In genomic region chr8:43331657-43332056, GRCm38 (mm10) we compare ENCODE assay signal across 32 mouse cellular contexts. TPM values are rescaled to one million over a fixed set of nuclear protein-coding genes. Genes with fewer than 3 reads are reported as not detected.
A peak's percentile ranks its signal among the peaks of the same experiment; 100 is the strongest.
DNase-seq lines count a peak whose midpoint lies in the region; ATAC-seq and TF ChIP-seq lines count a peak whose summit lies in the region.
"Had no signal": no experiment of that assay in that cellular context is flagged by ENCODE, and none has a peak within 500 bp of the region (broad histone marks: within the 10 kb centered on the region; RNA-seq: fewer than 3 reads in every experiment).

No protein-coding gene starts in this region.

- H3K27ac ChIP-seq in heart, embryonic 11.5 days (ENCODE audit: low read depth, low read length) = no peak overlapping the region
- H3K27ac ChIP-seq: embryonic facial prominence, embryonic 12.5 days; embryonic facial prominence, embryonic 15.5 days; forebrain, embryonic 12.5 days; forebrain, embryonic 15.5 days; heart, adult 2 months; heart, embryonic 10.5 days; hindbrain, embryonic 13.5 days; hindbrain, postnatal 0 days had no signal

- no peak overlapping the region for H3K4me2 ChIP-seq in heart, embryonic 11.5 days
- H3K4me2 ChIP-seq: embryonic facial prominence, embryonic 12.5 days; embryonic facial prominence, embryonic 15.5 days; forebrain, embryonic 12.5 days; forebrain, embryonic 15.5 days; hindbrain, embryonic 13.5 days had no signal

- H3K27me3 ChIP-seq in heart, embryonic 11.5 days (ENCODE audit: control insufficient read depth, insufficient read depth, low read length) = no peaks in the 10 kb centered on the region
- no peaks in the 10 kb centered on the region for H3K27me3 ChIP-seq in E14TG2a.4 (ENCODE audit: insufficient read depth, low read length)
- H3K27me3 ChIP-seq: embryonic facial prominence, embryonic 12.5 days; embryonic facial prominence, embryonic 15.5 days; forebrain, embryonic 12.5 days; forebrain, embryonic 15.5 days; hindbrain, embryonic 13.5 days had no signal

- H3K4me3 ChIP-seq in heart, embryonic 11.5 days (ENCODE audit: low read depth, low read length) = no peak overlapping the region
- H3K4me3 ChIP-seq in E14TG2a.4 (replicated peaks; ENCODE audit: low read length) = 0 out of 2 replicates have a peak overlapping the region, but pooled peaks have one; percentile 1
- H3K4me3 ChIP-seq: embryonic facial prominence, embryonic 12.5 days; embryonic facial prominence, embryonic 15.5 days; forebrain, embryonic 12.5 days; forebrain, embryonic 15.5 days; heart, adult 2 months; heart, embryonic 10.5 days; hindbrain, embryonic 13.5 days had no signal

- TF ChIP-seq CTCF in E14TG2a.4 (conservative IDR thresholded peaks at IDR 0.05; ENCODE audit: low read length) = no peak

- H3K9me3 ChIP-seq in heart, embryonic 11.5 days (replicated peaks; ENCODE audit: control insufficient read depth, low read length) = no peaks in the 10 kb centered on the region
- no peaks in the 10 kb centered on the region for H3K9me3 ChIP-seq in E14TG2a.4 (ENCODE audit: low read length)
- H3K9me3 ChIP-seq: embryonic facial prominence, embryonic 12.5 days; embryonic facial prominence, embryonic 15.5 days; forebrain, embryonic 12.5 days; forebrain, embryonic 15.5 days; heart, embryonic 10.5 days had no signal

- no peak for ATAC-seq in heart, embryonic 11.5 days (replicated peaks; ENCODE audit: insufficient number of reproducible peaks, low FRiP score, low TSS enrichment)
- ATAC-seq in erythroid progenitor cell, adult 5-6 weeks (replicated peaks; ENCODE audit: low FRiP score, poor library complexity, severe bottlenecking) = no peak
- ATAC-seq: forebrain, embryonic 15.5 days; hindbrain, postnatal 0 days; inflammation-experienced regulatory T-cells, adult 6 months; intestine, embryonic 16.5 days had no signal

- no peaks in the 10 kb centered on the region for H3K4me1 ChIP-seq in heart, embryonic 11.5 days (ENCODE audit: control insufficient read depth, insufficient read depth, low read length)
- peaks cover 58% of the 10 kb centered on the region for H3K4me1 ChIP-seq in E14TG2a.4 (replicated peaks; ENCODE audit: low read depth, low read length)
- H3K4me1 ChIP-seq: embryonic facial prominence, embryonic 12.5 days; embryonic facial prominence, embryonic 15.5 days; forebrain, embryonic 12.5 days; forebrain, embryonic 15.5 days; heart, embryonic 10.5 days; hindbrain, embryonic 13.5 days had no signal

- WGBS in heart, embryonic 11.5 days (ENCODE audit: insufficient replicate concordance) = 84% methylated on average over 7 of the region's 7 CpGs

- DNase-seq in heart, adult 11 months = peak; percentile 12
- DNase-seq in R1 (ENCODE audit: low read depth, low spot score) = peak; percentile 86
- DNase-seq in cerebellum, adult 11-12 months = no peak
- DNase-seq: adrenal gland, adult 2 months; adrenal gland, postnatal 14 days; cerebellum, adult 18-20 months; cerebellum, adult 9-11 months; cerebellum, postnatal 25 days; gastrocnemius, postnatal 25 days; heart, adult 2 months; kidney, adult 18-20 months had no signal

- no peaks in the 10 kb centered on the region for H3K36me3 ChIP-seq in heart, embryonic 11.5 days (ENCODE audit: control insufficient read depth, insufficient read depth, low read length)
- no peaks in the 10 kb centered on the region for H3K36me3 ChIP-seq in E14TG2a.4 (ENCODE audit: insufficient read depth, low read length)
- H3K36me3 ChIP-seq: embryonic facial prominence, embryonic 12.5 days; embryonic facial prominence, embryonic 15.5 days; forebrain, embryonic 12.5 days; forebrain, embryonic 15.5 days; heart, embryonic 10.5 days; hindbrain, embryonic 13.5 days had no signal

- H3K9ac ChIP-seq in heart, embryonic 11.5 days (ENCODE audit: low read depth, low read length) = no peak overlapping the region
- H3K9ac ChIP-seq: embryonic facial prominence, embryonic 12.5 days; embryonic facial prominence, embryonic 15.5 days; forebrain, embryonic 12.5 days; forebrain, embryonic 15.5 days; hindbrain, embryonic 13.5 days had no signal

RNA-seq across cellular contexts. Expression of gene Zfp42, which starts 24.9 kb away (rescaled TPM):
- not detected in 2 replicates for polyA plus RNA-seq in heart, embryonic 11.5 days (2014; fragmentation: Nextera tagmentation; extraction: Ambion mirVana)
- not detected in 2 replicates for total RNA-seq in erythroid progenitor cell, adult 5-6 weeks (2015; ENCODE audit: low replicate concordance)
- not detected in 2 replicates for total RNA-seq in erythroid progenitor cell, adult 5-6 weeks (2017; ENCODE audit: low replicate concordance)
- total RNA-seq: adrenal gland, adult 2 months; adrenal gland, postnatal 14 days; adrenal gland, postnatal 4 days; common myeloid progenitor, adult 5-6 weeks; gastrocnemius, adult 8-10 months; gastrocnemius, postnatal 25 days; heart, adult 2 months; heart, postnatal 25 days; hematopoietic stem cell, adult 5-6 weeks; hindbrain, postnatal 0 days had no signal
- polyA plus RNA-seq: adrenal gland, adult 2 months; brain, embryonic 14.5 days; embryonic facial prominence, embryonic 12.5 days; embryonic facial prominence, embryonic 15.5 days; forebrain, embryonic 12.5 days; forebrain, embryonic 15.5 days; gonadal fat pad, adult 2 months; heart, adult 2 months; heart, embryonic 10.5 days; heart, embryonic 14.5 days; heart, postnatal 0 days; hindbrain, embryonic 13.5 days; hindbrain, postnatal 0 days; inflammation-experienced regulatory T-cells, adult 6 months; intestine, embryonic 16.5 days had no signal
